Mouse (Mus musculus): ENCODE measurements around the gene Gm13697. TPM values are rescaled to one million over a fixed set of nuclear protein-coding genes. Genes with fewer than 3 reads are reported as not detected.
A peak's percentile ranks its signal among the peaks of the same experiment; 100 is the strongest.
"Not testable (repeated sequence)": the region's sequence is repeated elsewhere in the genome, so short reads cannot be mapped to it uniquely, and the experiment has no call there.

The Gm13697 gene
- polyA plus RNA-seq (2014; fragmentation: Nextera tagmentation; extraction: Ambion mirVana): not detected in 2 replicates

DNA sequence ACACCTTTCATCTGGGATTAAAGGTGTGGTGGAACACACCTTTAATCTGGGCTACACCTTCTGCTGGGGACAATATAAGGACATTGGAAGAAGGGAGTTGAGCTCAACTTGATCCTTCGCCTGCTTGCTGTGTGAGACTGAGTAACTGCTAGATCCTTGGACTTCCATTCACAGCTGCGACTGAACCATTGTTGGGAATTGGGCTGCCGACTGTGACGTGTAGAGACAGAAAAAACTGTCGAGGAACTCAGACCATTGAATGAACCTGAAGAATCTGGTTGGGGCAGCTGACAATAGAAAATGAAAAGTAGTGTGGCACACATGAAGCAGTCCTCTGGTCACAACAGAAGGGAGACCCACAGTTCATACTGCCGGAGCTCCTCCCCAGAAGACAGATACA is at the start of gene Gm13697:
Gene Gm13697, plus strand, starts transcription at position 301 of the 400 bp plus-strand sequence.
- not testable (repeated sequence) for H3K4me3 ChIP-seq (ENCODE audit: low read depth, low read length); H3K4me1 ChIP-seq (ENCODE audit: control insufficient read depth, insufficient read depth, low read length); H3K36me3 ChIP-seq (ENCODE audit: control insufficient read depth, insufficient read depth, low read length); DNase-seq (ENCODE audit: low spot score); ATAC-seq (ENCODE audit: insufficient read depth, low FRiP score, low TSS enrichment); H3K4me2 ChIP-seq (ENCODE audit: low read depth); H3K9ac ChIP-seq (ENCODE audit: low read length); H3K27me3 ChIP-seq (ENCODE audit: control insufficient read depth, insufficient read depth, low read length); H3K27ac ChIP-seq (ENCODE audit: low read depth, low read length); H3K9me3 ChIP-seq (ENCODE audit: control insufficient read depth, low read length)
- no CpG with 5 or more reads among the region's 6 CpGs for WGBS

DNA sequence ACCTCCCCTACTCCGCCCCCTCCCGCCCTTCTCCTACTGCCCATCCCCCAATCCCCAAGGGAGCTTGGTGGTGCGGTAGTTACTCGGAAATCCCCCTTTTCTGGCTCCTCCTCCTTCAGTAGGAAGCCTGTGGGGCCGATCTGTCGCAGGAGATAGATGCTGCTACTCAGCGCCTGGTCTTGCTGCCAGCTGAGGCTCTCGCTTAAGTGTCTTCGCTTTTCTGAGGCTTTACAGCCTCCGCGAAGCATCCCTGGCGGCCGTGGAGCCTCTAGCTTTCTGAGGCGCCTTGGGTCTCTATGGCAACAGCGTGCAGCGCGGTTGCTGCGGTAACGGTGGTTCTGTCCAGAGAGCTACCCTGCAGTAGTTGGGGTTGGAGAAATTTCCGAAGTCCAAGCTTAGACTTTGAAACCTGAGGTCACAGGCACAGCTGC is 43.6 kb upstream of the Gm13697 start, which contains the start of gene Zswim2:
Gene Zswim2, minus strand, starts transcription at position 298 of the 431 bp plus-strand sequence.
- Histone ChIP-seq H3K36me3 (ENCODE audit: control insufficient read depth, insufficient read depth, low read length) (no peaks in the 10 kb centered on the region), H3K4me2 (ENCODE audit: low read depth) (peak within 1 kb of the TSS; percentile 44), H3K9me3 (ENCODE audit: control insufficient read depth, low read length) (no peaks in the 10 kb centered on the region), H3K4me1 (ENCODE audit: control insufficient read depth, insufficient read depth, low read length) (no peaks in the 10 kb centered on the region), H3K27me3 (ENCODE audit: control insufficient read depth, insufficient read depth, low read length) (no peaks in the 10 kb centered on the region), H3K9ac (ENCODE audit: low read length) (no peak within 1 kb of the TSS), H3K4me3 (ENCODE audit: low read depth, low read length) (peak within 1 kb of the TSS; percentile 14; the same call in 1 of the 2 replicates), H3K27ac (ENCODE audit: low read depth, low read length) (no peak within 1 kb of the TSS; the same call in 1 of the 2 replicates)
- 1% methylated on average over 20 of the region's 20 CpGs for WGBS
- ATAC-seq (ENCODE audit: insufficient read depth, low FRiP score, low TSS enrichment) (peak; percentile 92), DNase-seq (ENCODE audit: low spot score) (peak; percentile 89)

DNA sequence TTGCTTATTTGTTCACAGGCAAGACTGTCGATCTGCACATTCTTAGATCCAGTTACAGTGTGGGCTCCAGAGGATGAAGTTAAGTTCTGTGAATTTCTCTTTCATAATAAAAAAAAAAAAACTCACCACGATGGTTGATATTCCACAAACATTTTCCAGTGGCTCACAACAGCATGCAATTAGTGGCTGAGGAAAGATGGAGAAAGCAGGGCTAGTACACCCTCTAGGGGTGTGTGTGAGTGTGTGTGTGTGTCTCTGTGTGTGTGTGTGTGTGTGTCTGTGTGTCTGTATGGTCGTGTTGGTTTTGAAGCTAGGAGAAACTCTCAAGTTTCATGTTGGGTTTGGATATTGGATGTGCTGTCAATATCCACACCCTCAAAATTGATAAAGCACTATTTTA is 43.2 kb upstream of the Gm13697 start:
- H3K9ac ChIP-seq (ENCODE audit: low read length): no peak overlapping the region
- H3K27ac ChIP-seq (ENCODE audit: low read depth, low read length): no peak overlapping the region; the same call in 1 of the 2 replicates
- no peak for DNase-seq (ENCODE audit: low spot score)
- ATAC-seq (ENCODE audit: insufficient read depth, low FRiP score, low TSS enrichment): peak; percentile 10; the same call in 1 of the 2 replicates
- 55% methylated on average over 3 of the region's 3 CpGs for WGBS
- peak overlapping the region; percentile 44 for H3K4me2 ChIP-seq (ENCODE audit: low read depth)
- no peaks in the 10 kb centered on the region for H3K9me3 ChIP-seq (ENCODE audit: control insufficient read depth, low read length)
- no peaks in the 10 kb centered on the region for H3K4me1 ChIP-seq (ENCODE audit: control insufficient read depth, insufficient read depth, low read length)
- H3K4me3 ChIP-seq (ENCODE audit: low read depth, low read length): no peak overlapping the region
- H3K27me3 ChIP-seq (ENCODE audit: control insufficient read depth, insufficient read depth, low read length): no peaks in the 10 kb centered on the region
- H3K36me3 ChIP-seq (ENCODE audit: control insufficient read depth, insufficient read depth, low read length): no peaks in the 10 kb centered on the region

DNA sequence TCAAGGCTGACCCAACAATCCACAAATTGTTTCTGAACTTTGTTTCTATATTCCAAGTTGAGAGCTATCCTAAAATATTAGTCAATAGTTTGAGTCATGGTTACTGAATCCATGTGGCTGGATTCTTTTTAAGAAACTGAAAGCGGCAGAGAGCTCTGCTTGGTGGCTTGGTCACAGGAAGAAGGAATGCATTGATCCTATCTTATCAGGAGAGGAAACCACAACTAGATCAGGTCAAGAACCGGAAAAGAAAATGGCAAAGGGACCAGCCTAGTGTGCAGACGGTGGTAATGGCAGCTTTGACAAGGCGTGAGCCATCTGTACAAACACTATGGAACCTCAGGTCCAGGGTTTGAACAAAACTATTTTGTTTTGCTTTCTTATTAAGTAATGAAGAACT is 42.8 kb upstream of the Gm13697 start:
- no peaks in the 10 kb centered on the region for H3K9me3 ChIP-seq (ENCODE audit: control insufficient read depth, low read length)
- no peaks in the 10 kb centered on the region for H3K27me3 ChIP-seq (ENCODE audit: control insufficient read depth, insufficient read depth, low read length)
- H3K4me2 ChIP-seq (ENCODE audit: low read depth): no peak overlapping the region
- DNase-seq (ENCODE audit: low spot score) (no peak), ATAC-seq (ENCODE audit: insufficient read depth, low FRiP score, low TSS enrichment) (no peak)
- H3K27ac ChIP-seq (ENCODE audit: low read depth, low read length): no peak overlapping the region
- no peak overlapping the region for H3K9ac ChIP-seq (ENCODE audit: low read length)
- no peaks in the 10 kb centered on the region for H3K36me3 ChIP-seq (ENCODE audit: control insufficient read depth, insufficient read depth, low read length)
- no peak overlapping the region for H3K4me3 ChIP-seq (ENCODE audit: low read depth, low read length)
- 77% methylated on average over 4 of the region's 4 CpGs for WGBS
- H3K4me1 ChIP-seq (ENCODE audit: control insufficient read depth, insufficient read depth, low read length): no peaks in the 10 kb centered on the region

DNA sequence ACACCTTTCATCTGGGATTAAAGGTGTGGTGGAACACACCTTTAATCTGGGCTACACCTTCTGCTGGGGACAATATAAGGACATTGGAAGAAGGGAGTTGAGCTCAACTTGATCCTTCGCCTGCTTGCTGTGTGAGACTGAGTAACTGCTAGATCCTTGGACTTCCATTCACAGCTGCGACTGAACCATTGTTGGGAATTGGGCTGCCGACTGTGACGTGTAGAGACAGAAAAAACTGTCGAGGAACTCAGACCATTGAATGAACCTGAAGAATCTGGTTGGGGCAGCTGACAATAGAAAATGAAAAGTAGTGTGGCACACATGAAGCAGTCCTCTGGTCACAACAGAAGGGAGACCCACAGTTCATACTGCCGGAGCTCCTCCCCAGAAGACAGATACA is 29.1 kb upstream of the Gm13697 start, which contains the start of gene Gm13698:
Gene Gm13698, plus strand, starts transcription at position 301 of the 400 bp plus-strand sequence.
- not testable (repeated sequence) for H3K36me3 ChIP-seq (ENCODE audit: control insufficient read depth, insufficient read depth, low read length); H3K27me3 ChIP-seq (ENCODE audit: control insufficient read depth, insufficient read depth, low read length); H3K4me1 ChIP-seq (ENCODE audit: control insufficient read depth, insufficient read depth, low read length); H3K4me3 ChIP-seq (ENCODE audit: low read depth, low read length); H3K4me2 ChIP-seq (ENCODE audit: low read depth); ATAC-seq (ENCODE audit: insufficient read depth, low FRiP score, low TSS enrichment); DNase-seq (ENCODE audit: low spot score); H3K9me3 ChIP-seq (ENCODE audit: control insufficient read depth, low read length); H3K9ac ChIP-seq (ENCODE audit: low read length); H3K27ac ChIP-seq (ENCODE audit: low read depth, low read length)
- WGBS: no CpG with 5 or more reads among the region's 6 CpGs

DNA sequence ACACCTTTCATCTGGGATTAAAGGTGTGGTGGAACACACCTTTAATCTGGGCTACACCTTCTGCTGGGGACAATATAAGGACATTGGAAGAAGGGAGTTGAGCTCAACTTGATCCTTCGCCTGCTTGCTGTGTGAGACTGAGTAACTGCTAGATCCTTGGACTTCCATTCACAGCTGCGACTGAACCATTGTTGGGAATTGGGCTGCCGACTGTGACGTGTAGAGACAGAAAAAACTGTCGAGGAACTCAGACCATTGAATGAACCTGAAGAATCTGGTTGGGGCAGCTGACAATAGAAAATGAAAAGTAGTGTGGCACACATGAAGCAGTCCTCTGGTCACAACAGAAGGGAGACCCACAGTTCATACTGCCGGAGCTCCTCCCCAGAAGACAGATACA is 23.3 kb upstream of the Gm13697 start, which contains the start of gene Gm13693:
Gene Gm13693, plus strand, starts transcription at position 301 of the 400 bp plus-strand sequence.
- not testable (repeated sequence) for DNase-seq (ENCODE audit: low spot score); H3K4me3 ChIP-seq (ENCODE audit: low read depth, low read length); H3K9me3 ChIP-seq (ENCODE audit: control insufficient read depth, low read length); H3K27ac ChIP-seq (ENCODE audit: low read depth, low read length); H3K36me3 ChIP-seq (ENCODE audit: control insufficient read depth, insufficient read depth, low read length); H3K27me3 ChIP-seq (ENCODE audit: control insufficient read depth, insufficient read depth, low read length); H3K4me1 ChIP-seq (ENCODE audit: control insufficient read depth, insufficient read depth, low read length); H3K9ac ChIP-seq (ENCODE audit: low read length); H3K4me2 ChIP-seq (ENCODE audit: low read depth); ATAC-seq (ENCODE audit: insufficient read depth, low FRiP score, low TSS enrichment)
- no CpG with 5 or more reads among the region's 6 CpGs for WGBS

DNA sequence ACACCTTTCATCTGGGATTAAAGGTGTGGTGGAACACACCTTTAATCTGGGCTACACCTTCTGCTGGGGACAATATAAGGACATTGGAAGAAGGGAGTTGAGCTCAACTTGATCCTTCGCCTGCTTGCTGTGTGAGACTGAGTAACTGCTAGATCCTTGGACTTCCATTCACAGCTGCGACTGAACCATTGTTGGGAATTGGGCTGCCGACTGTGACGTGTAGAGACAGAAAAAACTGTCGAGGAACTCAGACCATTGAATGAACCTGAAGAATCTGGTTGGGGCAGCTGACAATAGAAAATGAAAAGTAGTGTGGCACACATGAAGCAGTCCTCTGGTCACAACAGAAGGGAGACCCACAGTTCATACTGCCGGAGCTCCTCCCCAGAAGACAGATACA is 17.5 kb upstream of the Gm13697 start, which contains the start of gene Gm13695:
Gene Gm13695, plus strand, starts transcription at position 301 of the 400 bp plus-strand sequence.
- ATAC-seq (ENCODE audit: insufficient read depth, low FRiP score, low TSS enrichment); H3K27ac ChIP-seq (ENCODE audit: low read depth, low read length); H3K9ac ChIP-seq (ENCODE audit: low read length); H3K4me1 ChIP-seq (ENCODE audit: control insufficient read depth, insufficient read depth, low read length); H3K4me2 ChIP-seq (ENCODE audit: low read depth); H3K27me3 ChIP-seq (ENCODE audit: control insufficient read depth, insufficient read depth, low read length); DNase-seq (ENCODE audit: low spot score); H3K4me3 ChIP-seq (ENCODE audit: low read depth, low read length); H3K36me3 ChIP-seq (ENCODE audit: control insufficient read depth, insufficient read depth, low read length); H3K9me3 ChIP-seq (ENCODE audit: control insufficient read depth, low read length): not testable (repeated sequence)
- WGBS: no CpG with 5 or more reads among the region's 6 CpGs

DNA sequence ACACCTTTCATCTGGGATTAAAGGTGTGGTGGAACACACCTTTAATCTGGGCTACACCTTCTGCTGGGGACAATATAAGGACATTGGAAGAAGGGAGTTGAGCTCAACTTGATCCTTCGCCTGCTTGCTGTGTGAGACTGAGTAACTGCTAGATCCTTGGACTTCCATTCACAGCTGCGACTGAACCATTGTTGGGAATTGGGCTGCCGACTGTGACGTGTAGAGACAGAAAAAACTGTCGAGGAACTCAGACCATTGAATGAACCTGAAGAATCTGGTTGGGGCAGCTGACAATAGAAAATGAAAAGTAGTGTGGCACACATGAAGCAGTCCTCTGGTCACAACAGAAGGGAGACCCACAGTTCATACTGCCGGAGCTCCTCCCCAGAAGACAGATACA is 11.7 kb upstream of the Gm13697 start, which contains the start of gene Gm13696:
Gene Gm13696, plus strand, starts transcription at position 301 of the 400 bp plus-strand sequence.
- H3K36me3 ChIP-seq (ENCODE audit: control insufficient read depth, insufficient read depth, low read length); H3K4me2 ChIP-seq (ENCODE audit: low read depth); H3K9me3 ChIP-seq (ENCODE audit: control insufficient read depth, low read length); H3K9ac ChIP-seq (ENCODE audit: low read length); H3K4me1 ChIP-seq (ENCODE audit: control insufficient read depth, insufficient read depth, low read length); H3K27ac ChIP-seq (ENCODE audit: low read depth, low read length); H3K4me3 ChIP-seq (ENCODE audit: low read depth, low read length); H3K27me3 ChIP-seq (ENCODE audit: control insufficient read depth, insufficient read depth, low read length); ATAC-seq (ENCODE audit: insufficient read depth, low FRiP score, low TSS enrichment); DNase-seq (ENCODE audit: low spot score): not testable (repeated sequence)
- WGBS: no CpG with 5 or more reads among the region's 6 CpGs

DNA sequence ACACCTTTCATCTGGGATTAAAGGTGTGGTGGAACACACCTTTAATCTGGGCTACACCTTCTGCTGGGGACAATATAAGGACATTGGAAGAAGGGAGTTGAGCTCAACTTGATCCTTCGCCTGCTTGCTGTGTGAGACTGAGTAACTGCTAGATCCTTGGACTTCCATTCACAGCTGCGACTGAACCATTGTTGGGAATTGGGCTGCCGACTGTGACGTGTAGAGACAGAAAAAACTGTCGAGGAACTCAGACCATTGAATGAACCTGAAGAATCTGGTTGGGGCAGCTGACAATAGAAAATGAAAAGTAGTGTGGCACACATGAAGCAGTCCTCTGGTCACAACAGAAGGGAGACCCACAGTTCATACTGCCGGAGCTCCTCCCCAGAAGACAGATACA is 5.9 kb upstream of the Gm13697 start, which contains the start of gene Gm13694:
Gene Gm13694, plus strand, starts transcription at position 301 of the 400 bp plus-strand sequence.
- H3K4me3 ChIP-seq (ENCODE audit: low read depth, low read length); H3K4me1 ChIP-seq (ENCODE audit: control insufficient read depth, insufficient read depth, low read length); H3K27ac ChIP-seq (ENCODE audit: low read depth, low read length); H3K9ac ChIP-seq (ENCODE audit: low read length); H3K27me3 ChIP-seq (ENCODE audit: control insufficient read depth, insufficient read depth, low read length); H3K36me3 ChIP-seq (ENCODE audit: control insufficient read depth, insufficient read depth, low read length); H3K9me3 ChIP-seq (ENCODE audit: control insufficient read depth, low read length); H3K4me2 ChIP-seq (ENCODE audit: low read depth); ATAC-seq (ENCODE audit: insufficient read depth, low FRiP score, low TSS enrichment); DNase-seq (ENCODE audit: low spot score): not testable (repeated sequence)
- WGBS: no CpG with 5 or more reads among the region's 6 CpGs

Data from neural tube, embryonic 11.5 days (tissue).